Mouse (Mus musculus): ENCODE measurements around the gene 9130023H24Rik. TPM values are rescaled to one million over a fixed set of nuclear protein-coding genes. Genes with fewer than 3 reads are reported as not detected.
A peak's percentile ranks its signal among the peaks of the same experiment; 100 is the strongest.

Gene 9130023H24Rik
- polyA plus RNA-seq, 1 experiment from 2014 or later: 2.2 TPM

- no peak for DNase-seq
- Histone ChIP-seq H3K9me3 (ENCODE audit: low read length) (no peaks in the 10 kb centered on the region), H3K4me1 (ENCODE audit: insufficient read depth) (peaks cover 10% of the 10 kb centered on the region), H3K4me3 (ENCODE audit: low read depth, low read length) (no peak overlapping the region), H3K27ac (ENCODE audit: low read depth) (no peak overlapping the region), H3K27me3 (ENCODE audit: insufficient read depth, low read length) (peaks cover 14% of the 10 kb centered on the region), H3K36me3 (replicated peaks; ENCODE audit: insufficient read depth, low read length) (no peaks in the 10 kb centered on the region; the same call in 1 of the 2 replicates), H3K4me2 (ENCODE audit: low read depth, low read length) (no peak overlapping the region), H3K9ac (replicated peaks) (no peak overlapping the region)
- no peak for ATAC-seq
- 66% methylated on average over 5 of the region's 5 CpGs for WGBS (ENCODE audit: insufficient replicate concordance)
- TF ChIP-seq CTCF (IDR thresholded peaks at IDR 0.05; ENCODE audit: low read depth): no peak
Observed at GRCm38 (mm10) chr7:128249998-128250397, 12.2 kb upstream of the 9130023H24Rik start.

GRCm38 (mm10) chr7:128248081-128249042 lies 10.5 kb upstream of the 9130023H24Rik start:
- peaks cover 10% of the 10 kb centered on the region for H3K4me1 ChIP-seq (ENCODE audit: insufficient read depth)
- no peak overlapping the region for H3K27ac ChIP-seq (ENCODE audit: low read depth)
- no peak for DNase-seq
- peaks cover 14% of the 10 kb centered on the region for H3K27me3 ChIP-seq (ENCODE audit: insufficient read depth, low read length)
- no peak overlapping the region for H3K4me3 ChIP-seq (ENCODE audit: low read depth, low read length)
- 76% methylated on average over 10 of the region's 10 CpGs for WGBS (ENCODE audit: insufficient replicate concordance)
- H3K4me2 ChIP-seq (ENCODE audit: low read depth, low read length): peak overlapping the region; percentile 70
- H3K9ac ChIP-seq (replicated peaks): no peak overlapping the region
- no peaks in the 10 kb centered on the region for H3K9me3 ChIP-seq (ENCODE audit: low read length)
- TF ChIP-seq EP300 (IDR thresholded peaks at IDR 0.05; ENCODE audit: low read depth): no peak
- no peak for TF ChIP-seq CTCF (IDR thresholded peaks at IDR 0.05; ENCODE audit: low read depth)
- peaks cover 10% of the 10 kb centered on the region for H3K36me3 ChIP-seq (replicated peaks; ENCODE audit: insufficient read depth, low read length)
- no peak for ATAC-seq

- DNase-seq (peak; percentile 86), ATAC-seq (peak; percentile 72)
- Histone ChIP-seq H3K4me3 (ENCODE audit: low read depth, low read length) (peak overlapping the region; percentile 43), H3K27ac (ENCODE audit: low read depth) (peak overlapping the region; percentile 44; the same call in 1 of the 2 replicates), H3K36me3 (replicated peaks; ENCODE audit: insufficient read depth, low read length) (peaks cover 17% of the 10 kb centered on the region), H3K27me3 (ENCODE audit: insufficient read depth, low read length) (peaks cover 5% of the 10 kb centered on the region), H3K4me1 (ENCODE audit: insufficient read depth) (peaks cover 8% of the 10 kb centered on the region), H3K4me2 (ENCODE audit: low read depth, low read length) (peak overlapping the region; percentile 70), H3K9me3 (ENCODE audit: low read length) (no peaks in the 10 kb centered on the region), H3K9ac (replicated peaks) (peak overlapping the region; percentile 62)
- TF ChIP-seq CTCF (IDR thresholded peaks at IDR 0.05; ENCODE audit: low read depth) (peak; percentile 86), EP300 (IDR thresholded peaks at IDR 0.05; ENCODE audit: low read depth) (no peak)
- 3% methylated on average over 13 of the region's 13 CpGs for WGBS (ENCODE audit: insufficient replicate concordance)
Observed at GRCm38 (mm10) chr7:128247443-128247842, 9.6 kb upstream of the 9130023H24Rik start.

GRCm38 (mm10) chr7:128246496-128247391 lies 8.9 kb upstream of the 9130023H24Rik start, which contains the start of gene Tgfb1i1:
Gene Tgfb1i1, plus strand, starts transcription at chr7:128246812.
- no peak for TF ChIP-seq CTCF (IDR thresholded peaks at IDR 0.05; ENCODE audit: low read depth)
- no peak for TF ChIP-seq EP300 (IDR thresholded peaks at IDR 0.05; ENCODE audit: low read depth)
- peaks cover 20% of the 10 kb centered on the region for H3K36me3 ChIP-seq (replicated peaks; ENCODE audit: insufficient read depth, low read length)
- peak within 1 kb of the TSS; percentile 44; the same call in 1 of the 2 replicates for H3K27ac ChIP-seq (ENCODE audit: low read depth)
- H3K4me1 ChIP-seq (ENCODE audit: insufficient read depth): peaks cover 8% of the 10 kb centered on the region
- 13% methylated on average over 24 of the region's 30 CpGs for WGBS (ENCODE audit: insufficient replicate concordance)
- peaks cover 5% of the 10 kb centered on the region for H3K27me3 ChIP-seq (ENCODE audit: insufficient read depth, low read length)
- peak; percentile 45 for DNase-seq
- H3K4me2 ChIP-seq (ENCODE audit: low read depth, low read length): peak within 1 kb of the TSS; percentile 70
- peak; percentile 43 for ATAC-seq
- H3K9ac ChIP-seq (replicated peaks): peak within 1 kb of the TSS; percentile 62
- H3K4me3 ChIP-seq (ENCODE audit: low read depth, low read length): peak within 1 kb of the TSS; percentile 43
- no peaks in the 10 kb centered on the region for H3K9me3 ChIP-seq (ENCODE audit: low read length)

GRCm38 (mm10) chr7:128245547-128245946 lies 7.7 kb upstream of the 9130023H24Rik start:
- 85% methylated on average over 4 of the region's 4 CpGs for WGBS (ENCODE audit: insufficient replicate concordance)
- Histone ChIP-seq H3K9me3 (ENCODE audit: low read length) (no peaks in the 10 kb centered on the region), H3K27ac (ENCODE audit: low read depth) (no peak overlapping the region), H3K4me1 (ENCODE audit: insufficient read depth) (peaks cover 8% of the 10 kb centered on the region), H3K4me3 (ENCODE audit: low read depth, low read length) (no peak overlapping the region), H3K4me2 (ENCODE audit: low read depth, low read length) (no peak overlapping the region), H3K9ac (replicated peaks) (no peak overlapping the region), H3K27me3 (ENCODE audit: insufficient read depth, low read length) (peaks cover 5% of the 10 kb centered on the region; the same call in 1 of the 2 replicates), H3K36me3 (replicated peaks; ENCODE audit: insufficient read depth, low read length) (peaks cover 30% of the 10 kb centered on the region)
- TF ChIP-seq EP300 (IDR thresholded peaks at IDR 0.05; ENCODE audit: low read depth): no peak
- TF ChIP-seq CTCF (IDR thresholded peaks at IDR 0.05; ENCODE audit: low read depth): no peak
- no peak for DNase-seq
- no peak for ATAC-seq

All from liver, postnatal 0 days (tissue).